ENCODE assay signal across 21 mouse cellular contexts in genomic region chr12:106721271-106722009, GRCm38 (mm10).
DNase-seq lines count a peak whose midpoint lies in the region; ATAC-seq lines count a peak whose summit lies in the region.
"Had no signal": no experiment of that assay in that cellular context is flagged by ENCODE, and none has a peak within 500 bp of the region (broad histone marks: within the 10 kb centered on the region; RNA-seq: fewer than 3 reads in every experiment).

No protein-coding gene starts in this region.

- ATAC-seq in kidney, embryonic 15.5 days (replicated peaks; ENCODE audit: low FRiP score) = peak; percentile 78
- ATAC-seq: activated CD4-positive, CD25-positive, alpha-beta regulatory T cell, adult 4 months; forebrain, embryonic 16.5 days; intestine, embryonic 16.5 days; Patski had no signal

- no peak for DNase-seq in kidney, postnatal 10 days
- DNase-seq in 3134 (ENCODE audit: extremely low read depth, insufficient read length, low spot score) = peak; percentile 1
- peak; percentile 12 for DNase-seq in brain, adult 2 months (ENCODE audit: low read depth, low spot score)
- DNase-seq in limb, embryonic 10.5 days (ENCODE audit: low spot score) = no peak
- no peak for DNase-seq in cerebellum, adult 18-20 months
- DNase-seq in B cell, adult 2 months = no peak
- DNase-seq: adrenal gland, postnatal 14 days; cerebellum, adult 8-10 months; cerebellum, postnatal 14 days; gastrocnemius, postnatal 25 days had no signal

- H3K4me2 ChIP-seq in kidney, embryonic 15.5 days = no peak overlapping the region
- H3K4me2 ChIP-seq: embryonic facial prominence, embryonic 12.5 days; forebrain, embryonic 12.5 days; heart, embryonic 12.5 days; hindbrain, embryonic 15.5 days had no signal

- H3K36me3 ChIP-seq in kidney, embryonic 15.5 days = no peaks in the 10 kb centered on the region
- H3K36me3 ChIP-seq in limb, embryonic 10.5 days = no peaks in the 10 kb centered on the region
- H3K36me3 ChIP-seq: embryonic facial prominence, embryonic 12.5 days; forebrain, embryonic 12.5 days; heart, embryonic 12.5 days; hindbrain, embryonic 10.5 days; hindbrain, embryonic 15.5 days had no signal

- no peak overlapping the region for H3K9ac ChIP-seq in kidney, embryonic 15.5 days
- H3K9ac ChIP-seq: embryonic facial prominence, embryonic 12.5 days; forebrain, embryonic 12.5 days; heart, embryonic 12.5 days; hindbrain, embryonic 15.5 days had no signal

- 43% methylated on average over 9 of the region's 9 CpGs for WGBS in kidney, embryonic 15.5 days
- 57% methylated on average over 9 of the region's 9 CpGs for WGBS in limb, embryonic 10.5 days

- H3K4me1 ChIP-seq in kidney, embryonic 15.5 days = peaks cover 12% of the 10 kb centered on the region; the same call in 1 of the 2 replicates
- peaks cover 30% of the 10 kb centered on the region for H3K4me1 ChIP-seq in limb, embryonic 10.5 days
- H3K4me1 ChIP-seq: embryonic facial prominence, embryonic 12.5 days; forebrain, embryonic 12.5 days; heart, embryonic 12.5 days; hindbrain, embryonic 10.5 days; hindbrain, embryonic 15.5 days had no signal

- no peak overlapping the region for H3K4me3 ChIP-seq in kidney, embryonic 15.5 days (replicated peaks)
- H3K4me3 ChIP-seq in limb, embryonic 10.5 days = no peak overlapping the region
- H3K4me3 ChIP-seq: embryonic facial prominence, embryonic 12.5 days; forebrain, embryonic 12.5 days; heart, embryonic 12.5 days; hindbrain, embryonic 10.5 days; hindbrain, embryonic 15.5 days had no signal

- no peak overlapping the region for H3K27ac ChIP-seq in kidney, embryonic 15.5 days
- 0 out of 2 replicates have a peak overlapping the region, but pooled peaks have one; percentile 38 for H3K27ac ChIP-seq in limb, embryonic 10.5 days
- H3K27ac ChIP-seq: embryonic facial prominence, embryonic 12.5 days; forebrain, embryonic 12.5 days; hindbrain, embryonic 10.5 days; hindbrain, embryonic 15.5 days had no signal

- H3K9me3 ChIP-seq in kidney, embryonic 15.5 days (replicated peaks) = no peaks in the 10 kb centered on the region
- no peaks in the 10 kb centered on the region for H3K9me3 ChIP-seq in limb, embryonic 10.5 days (replicated peaks)
- H3K9me3 ChIP-seq: embryonic facial prominence, embryonic 12.5 days; forebrain, embryonic 12.5 days; heart, embryonic 12.5 days; hindbrain, embryonic 10.5 days; hindbrain, embryonic 15.5 days had no signal

- no peaks in the 10 kb centered on the region for H3K27me3 ChIP-seq in kidney, embryonic 15.5 days
- H3K27me3 ChIP-seq in limb, embryonic 10.5 days (ENCODE audit: low read depth, poor library complexity, severe bottlenecking) = no peaks in the 10 kb centered on the region
- H3K27me3 ChIP-seq: CH12.LX; embryonic facial prominence, embryonic 12.5 days; forebrain, embryonic 12.5 days; heart, embryonic 12.5 days; hindbrain, embryonic 15.5 days; Patski had no signal

Comparison
In these comparisons a context has a peak if more than half of its experiments do, and no peak if none do; other contexts are left out.
1. DNase-seq: peak in 3134 (single experiment) and brain, adult 2 months (single experiment); none in kidney, postnatal 10 days (single experiment), limb, embryonic 10.5 days (single experiment), cerebellum, adult 18-20 months (0 of 2) and B cell, adult 2 months (0 of 2).